Mouse (Mus musculus) gastrocnemius, adult 2 months (tissue): ENCODE results near the gene Taar6. TPM values are rescaled to one million over a fixed set of nuclear protein-coding genes. Genes with fewer than 3 reads are reported as not detected.

Experiments
- DNase-seq: peaks from one replicate; pipeline ENCODE4 v3.0.0; 2022
- H3K27ac ChIP-seq: fragments of 200-600 bp; 2 replicates; pipeline ENCODE4 v1.8.1; 2022; ENCODE audit warnings: mild to moderate bottlenecking
- H3K4me3 ChIP-seq: fragments of 200-600 bp; 2 replicates; pipeline ENCODE4 v1.8.1; 2022; ENCODE audit warnings: mild to moderate bottlenecking, moderate library complexity
- CTCF ChIP-seq: fragments of 200-600 bp; IDR thresholded peaks from 2 replicates; pipeline ENCODE4 v1.8.1; 2022; ENCODE audit warnings: antibody characterized with exemption, mild to moderate bottlenecking, moderate library complexity
- intact Hi-C: fragments of 180-260 bp; cut with DNase I; formaldehyde crosslinking; loops from one replicate; pipeline ENCODE4 v1.15.1; 2025
- long read RNA-seq, 2 experiments: library from polyadenylated mRNA; stranded (forward); transcript quantifications; one replicate each; pipeline ENCODE4 v2.0.0; 2021
- total RNA-seq, 2 experiments: library from RNA; stranded (reverse); gene quantifications; 2 replicates each; pipeline ENCODE4 v1.2.3; 2021

The Taar6 gene
- not detected for total RNA-seq
- long read RNA-seq, experiment 1, result 0 reads
- long read RNA-seq, experiment 2, result 0 reads

GRCm38 (mm10) chr10:23985546-23985945, at the start of gene Taar6:
TSS of gene Taar6 (minus strand) at chr10:23985646.
- no peak for DNase-seq
- intact Hi-C loops, result no loop called here
- Histone ChIP-seq H3K27ac (no peak within 1 kb of the TSS), H3K4me3 (no peak within 1 kb of the TSS)
- TF ChIP-seq CTCF, result no peak

GRCm38 (mm10) chr10:24031347-24031746, 45.9 kb upstream of the Taar6 start:
- Histone ChIP-seq H3K27ac (no peak overlapping the region), H3K4me3 (no peak overlapping the region)
- TF ChIP-seq CTCF, result no peak
- no peak for DNase-seq
- intact Hi-C loops, result no loop called here

GRCm38 (mm10) chr10:24026922-24027321, 41.5 kb upstream of the Taar6 start, which contains the start of gene Taar7d:
TSS of gene Taar7d (plus strand) at chr10:24027222.
- Histone ChIP-seq H3K27ac (no peak within 1 kb of the TSS), H3K4me3 (no peak within 1 kb of the TSS)
- intact Hi-C loops, result no loop called here
- TF ChIP-seq CTCF, result no peak
- DNase-seq, result no peak

- Histone ChIP-seq H3K4me3 (no peak overlapping the region), H3K27ac (no peak overlapping the region)
- intact Hi-C loops, result no loop called here
- no peak for DNase-seq
- TF ChIP-seq CTCF, result no peak
Measured at GRCm38 (mm10) chr10:24008143-24008542, 22.7 kb upstream of the Taar6 start.

GRCm38 (mm10) chr10:24007034-24007433, 21.6 kb upstream of the Taar6 start:
- Histone ChIP-seq H3K27ac (no peak overlapping the region), H3K4me3 (no peak overlapping the region)
- intact Hi-C loops, result no loop called here
- no peak for TF ChIP-seq CTCF
- DNase-seq, result no peak

- TF ChIP-seq CTCF, result no peak
- no peak for DNase-seq
- Histone ChIP-seq H3K4me3 (no peak overlapping the region), H3K27ac (no peak overlapping the region)
- intact Hi-C loops, result no loop called here
Measured at GRCm38 (mm10) chr10:24006442-24006841, 21.0 kb upstream of the Taar6 start.

- Histone ChIP-seq H3K4me3 (no peak within 1 kb of the TSS), H3K27ac (no peak within 1 kb of the TSS)
- intact Hi-C loops, result no loop called here
- DNase-seq, result no peak
- TF ChIP-seq CTCF, result no peak
Measured at GRCm38 (mm10) chr10:23999639-24000038, 14.2 kb upstream of the Taar6 start, which contains the start of gene Taar7b. TSS of gene Taar7b (plus strand) at chr10:23999939.

- no peak for TF ChIP-seq CTCF
- DNase-seq, result no peak
- Histone ChIP-seq H3K27ac (no peak within 1 kb of the TSS), H3K4me3 (no peak within 1 kb of the TSS)
- intact Hi-C loops, result no loop called here
Measured at GRCm38 (mm10) chr10:23993381-23993780, 7.9 kb upstream of the Taar6 start, which contains the start of gene Taar7a. TSS of gene Taar7a (minus strand) at chr10:23993481.

- no peak overlapping the region for H3K4me3 ChIP-seq
- TF ChIP-seq CTCF, result no peak
- intact Hi-C loops, result no loop called here
- DNase-seq, result no peak
- H3K27ac ChIP-seq, result no peak overlapping the region
Measured at GRCm38 (mm10) chr10:23986419-23986818, 973 bp upstream of the Taar6 start.

- Histone ChIP-seq H3K4me3 (no peak overlapping the region), H3K27ac (no peak overlapping the region)
- peak; percentile 58 for TF ChIP-seq CTCF
- intact Hi-C loops, result loop anchor here (1.0 to 5.0 kb wide), 2 partner anchors 132 to 153 kb away; no protein-coding TSS in a partner anchor
- peak; percentile 68 for DNase-seq
Measured at GRCm38 (mm10) chr10:23978901-23979705, 6.3 kb downstream of the Taar6 start.

GRCm38 (mm10) chr10:23977958-23978357, 7.5 kb downstream of the Taar6 start:
- no peak for TF ChIP-seq CTCF
- intact Hi-C loops, result loop anchor here (5.0 kb wide), 1 partner anchor 154 kb away; no protein-coding TSS in a partner anchor

GRCm38 (mm10) chr10:23971256-23971655, 14.2 kb downstream of the Taar6 start:
- intact Hi-C loops, result no loop called here
- Histone ChIP-seq H3K4me3 (no peak overlapping the region), H3K27ac (no peak overlapping the region)
- DNase-seq, result no peak
- TF ChIP-seq CTCF, result no peak

More at GRCm38 (mm10) chr10:23977958-23978357, 7.5 kb downstream of the Taar6 start:
- no peak for DNase-seq
- no peak overlapping the region for H3K4me3 ChIP-seq
- no peak overlapping the region for H3K27ac ChIP-seq

- no peak for TF ChIP-seq CTCF
- no peak within 1 kb of the TSS for H3K4me3 ChIP-seq
- H3K27ac ChIP-seq, result no peak within 1 kb of the TSS
- intact Hi-C loops, result no loop called here
- no peak for DNase-seq
Measured at GRCm38 (mm10) chr10:23970656-23971165, 14.7 kb downstream of the Taar6 start, which contains the start of gene Taar5. TSS of gene Taar5 (plus strand) at chr10:23970706.
